Mouse (Mus musculus): ENCODE measurements around the gene 4931406P16Rik.

DNA sequence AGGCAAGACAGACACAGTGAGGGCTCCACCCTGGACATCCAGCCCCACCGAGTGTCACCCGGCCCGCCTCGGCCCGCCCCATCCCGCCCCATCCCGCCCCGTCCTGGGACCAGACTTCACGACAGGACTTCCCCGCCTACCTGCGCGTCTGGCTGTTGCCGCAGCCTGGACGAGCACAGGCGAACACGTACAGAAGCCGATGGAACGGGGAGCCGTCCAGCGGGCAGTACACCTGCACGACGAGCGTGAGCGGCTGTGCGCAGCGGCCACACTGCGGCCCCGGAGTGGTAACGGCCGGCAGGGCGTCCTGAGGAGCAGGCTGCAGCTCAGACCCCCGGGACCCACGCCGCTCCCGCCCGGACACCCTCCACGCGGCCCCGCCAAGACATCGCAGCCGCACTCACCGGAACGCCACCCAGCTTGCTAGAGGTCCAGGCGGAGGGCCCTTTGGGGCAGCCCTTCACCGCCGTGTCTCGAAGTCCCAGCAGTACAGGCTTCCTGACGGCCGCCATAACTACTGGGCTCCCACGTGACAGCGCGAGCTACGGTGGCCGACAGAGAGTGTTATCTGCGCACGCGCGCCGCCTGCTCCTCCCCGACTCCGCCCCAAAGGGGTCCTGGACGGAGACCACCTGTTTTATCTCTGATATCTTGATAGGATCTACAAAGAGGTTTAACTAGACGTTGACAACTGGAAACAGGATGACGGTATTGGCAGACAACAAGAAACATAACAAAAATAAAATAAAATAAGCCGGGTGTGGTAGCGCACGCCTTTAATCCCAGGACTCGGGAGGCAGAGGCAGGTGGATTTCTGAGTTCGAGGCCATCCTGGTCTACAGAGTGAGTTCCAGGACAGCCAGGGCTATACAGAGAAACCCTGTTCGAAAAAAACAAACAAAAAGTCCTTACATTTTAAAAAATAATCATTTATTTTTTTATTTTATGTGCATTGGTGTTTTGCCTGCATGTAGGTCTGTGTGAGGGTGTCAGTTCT lies 116.9 kb downstream of the 4931406P16Rik start, which contains the start of gene Pdcd2l:
- TF ChIP-seq CTCF (IDR thresholded peaks at IDR 0.05; ENCODE audit: control insufficient read depth, insufficient read depth, insufficient replicate concordance, low read depth, low read length) (no peak), POLR2A (IDR thresholded peaks at IDR 0.05; ENCODE audit: control insufficient read depth, low read depth, low read length) (peak; percentile 86)

Data from testis, adult 2 months (tissue).